Mouse (Mus musculus): Measurements from ENCODE around the gene Arhgap32.

The Arhgap32 gene

DNA sequence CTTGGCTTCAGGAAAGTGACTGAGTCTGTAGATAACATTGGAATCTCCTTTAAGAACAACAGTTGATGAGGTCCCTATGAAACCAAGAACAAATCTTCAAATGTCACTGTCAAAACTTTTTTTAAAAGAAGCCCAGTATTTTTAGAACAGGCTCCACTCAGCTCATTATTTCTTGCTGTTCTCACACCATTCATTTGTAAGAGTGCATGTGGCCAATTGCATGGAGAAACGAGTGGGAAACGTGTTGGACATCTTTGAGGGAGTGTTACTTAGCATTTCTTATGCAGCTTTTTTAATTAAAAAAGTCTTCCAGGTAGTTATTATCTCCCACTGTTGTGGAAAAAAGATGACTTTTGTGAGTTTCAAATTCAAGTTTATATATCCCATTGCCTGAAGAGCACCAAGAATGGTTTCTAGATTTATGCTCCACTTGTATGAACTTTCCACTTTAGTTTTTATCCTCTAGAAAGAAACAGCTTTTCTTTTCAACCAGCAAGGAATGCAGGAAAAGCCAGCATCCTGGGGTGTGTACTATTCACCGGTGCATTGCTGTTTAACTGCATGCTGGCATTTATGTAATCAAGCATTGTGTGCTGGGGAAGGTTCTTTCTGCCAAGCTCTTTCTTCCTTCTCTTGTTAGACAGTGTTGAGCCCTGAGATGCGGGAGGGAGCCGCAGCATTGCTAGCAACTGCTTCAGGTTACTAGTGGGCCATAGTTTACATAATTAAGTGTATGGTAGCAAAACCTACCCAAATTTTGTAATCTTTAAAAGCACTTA is 76.5 kb downstream of the Arhgap32 start:
- no peak for DNase-seq (ENCODE audit: low read depth, low spot score)

DNA sequence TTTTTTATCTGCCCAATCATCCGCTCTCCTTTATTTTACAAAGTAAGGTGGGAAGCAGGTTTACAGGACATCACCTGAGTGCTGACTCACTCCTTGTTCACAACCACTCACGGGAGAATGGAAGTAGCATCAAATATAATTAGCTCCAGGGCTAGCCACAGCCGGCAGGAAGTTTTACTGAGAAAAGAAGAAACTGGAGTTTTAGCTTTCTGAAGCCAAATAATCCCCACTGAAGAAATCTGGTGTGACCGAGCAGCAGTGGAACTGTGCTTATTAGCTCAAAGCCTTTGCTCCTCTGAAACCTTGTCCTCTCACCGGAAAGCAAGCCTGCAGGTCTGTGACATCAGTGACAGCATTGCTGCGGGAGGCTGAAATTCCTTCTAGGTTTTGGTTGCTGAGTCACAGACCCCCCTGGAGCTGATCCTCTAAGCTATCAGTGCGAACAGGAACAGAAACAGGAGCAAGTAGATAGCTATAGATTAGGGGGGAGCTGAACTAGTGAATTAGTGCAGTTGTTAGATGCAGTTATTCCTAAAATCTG is 88.6 kb downstream of the Arhgap32 start:
- DNase-seq (ENCODE audit: low read depth, low spot score), result no peak

DNA sequence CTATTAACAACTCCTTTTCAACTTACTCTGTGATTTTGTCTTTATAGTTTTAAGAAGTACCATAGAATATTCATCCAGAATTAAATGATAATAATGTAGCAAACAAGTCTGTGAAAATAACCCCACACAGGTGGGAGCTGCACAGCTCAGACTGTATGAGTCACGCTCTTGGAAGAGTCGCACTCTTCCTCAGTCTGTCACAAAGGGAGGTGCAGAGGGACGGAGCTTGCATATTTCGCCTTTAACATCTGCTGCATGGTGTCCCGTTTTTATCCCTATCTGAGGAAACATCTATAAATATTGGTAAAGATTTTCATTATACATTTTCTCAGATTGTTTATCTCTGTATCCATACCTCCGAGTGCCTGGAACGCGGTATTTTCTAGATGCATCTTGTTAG is 91.2 kb downstream of the Arhgap32 start:
- no peak for DNase-seq (ENCODE audit: low read depth, low spot score)

DNA sequence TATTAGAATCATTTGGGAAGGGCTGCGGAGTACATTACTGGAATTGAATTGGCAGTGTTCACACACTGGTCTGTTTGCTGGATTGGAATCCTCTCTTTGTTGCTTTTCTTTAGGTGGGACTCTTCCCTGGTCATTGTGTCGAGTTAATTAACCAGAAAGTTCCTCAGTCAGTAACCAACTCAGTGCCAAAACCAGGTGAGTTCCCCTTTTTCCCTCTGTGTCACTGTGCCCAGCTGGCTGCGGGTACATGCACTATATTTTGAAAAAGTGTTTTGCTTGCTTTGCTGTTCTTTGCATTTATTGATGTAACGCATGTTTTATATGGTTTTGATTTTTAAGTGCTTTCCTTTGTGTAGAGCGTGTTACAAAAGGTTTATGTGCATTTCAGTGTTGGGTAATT is 92.1 kb downstream of the Arhgap32 start:
- no peak for DNase-seq (ENCODE audit: low read depth, low spot score)

DNA sequence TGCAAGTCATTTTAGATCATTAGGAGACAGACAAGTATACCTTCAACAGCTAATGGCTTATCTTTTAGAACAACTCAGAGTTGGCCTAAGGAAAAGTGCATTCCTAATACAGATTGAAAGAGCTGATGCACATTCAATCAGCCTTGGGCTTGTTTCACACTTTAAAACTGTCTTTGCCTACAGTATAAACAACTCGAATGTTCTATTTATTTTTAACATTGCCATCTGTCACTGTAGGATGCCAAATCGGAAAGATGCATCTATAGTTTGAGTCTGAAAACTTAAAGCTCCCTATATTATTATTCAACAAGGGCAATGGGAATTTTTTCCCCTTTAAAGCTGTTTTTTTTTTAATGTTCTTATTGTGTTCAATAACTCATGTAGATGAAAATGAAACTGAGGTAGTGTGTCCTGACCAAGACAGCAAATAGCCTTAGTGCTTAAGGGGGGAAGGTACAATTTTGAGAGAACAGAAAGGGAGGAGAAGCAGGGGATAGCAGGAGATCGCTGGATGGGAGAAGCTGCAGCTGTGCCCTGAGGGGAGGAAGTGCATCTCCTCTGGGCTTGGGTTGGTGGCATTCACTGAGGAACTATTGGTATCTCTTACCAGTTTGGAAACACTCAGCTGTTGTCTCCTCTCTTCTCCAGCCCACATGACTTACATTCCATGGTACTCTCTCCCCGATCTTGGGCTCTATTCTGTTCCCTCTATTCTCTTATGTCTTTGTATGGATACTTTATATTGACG is 101.1 kb downstream of the Arhgap32 start:
- no peak for DNase-seq (ENCODE audit: low read depth, low spot score)

GRCm38 (mm10) chr9:32219400-32219799 is 103.5 kb downstream of the Arhgap32 start:
- no peak for DNase-seq (ENCODE audit: low read depth, low spot score)

- DNase-seq (ENCODE audit: low read depth, low spot score), result no peak
These were observed 106.2 kb downstream of the Arhgap32 start for GRCm38 (mm10) chr9:32222184-32222583.

- no peak for DNase-seq (ENCODE audit: low read depth, low spot score)
These were observed 108.0 kb downstream of the Arhgap32 start for GRCm38 (mm10) chr9:32223739-32224529.

DNA sequence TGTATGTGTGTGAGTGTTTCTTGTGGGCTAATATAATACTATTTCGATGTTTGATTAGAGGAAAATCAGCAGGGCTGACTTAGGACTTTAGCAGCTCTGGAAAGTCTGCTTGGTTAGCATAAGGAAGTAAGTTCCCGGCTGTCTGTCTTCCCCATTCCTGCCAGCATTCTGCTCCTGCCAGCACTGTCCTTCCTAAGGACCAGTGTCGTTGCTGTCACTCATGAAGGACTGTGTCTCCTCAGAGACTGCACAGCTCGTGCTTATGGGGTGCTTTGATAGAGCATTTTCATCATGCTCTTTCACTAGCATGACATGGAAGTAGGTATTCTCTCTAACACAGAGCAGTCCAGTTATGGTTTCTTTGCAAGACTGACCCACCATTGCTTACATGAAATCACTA is 109.0 kb downstream of the Arhgap32 start:
- no peak for DNase-seq (ENCODE audit: low read depth, low spot score)

DNA sequence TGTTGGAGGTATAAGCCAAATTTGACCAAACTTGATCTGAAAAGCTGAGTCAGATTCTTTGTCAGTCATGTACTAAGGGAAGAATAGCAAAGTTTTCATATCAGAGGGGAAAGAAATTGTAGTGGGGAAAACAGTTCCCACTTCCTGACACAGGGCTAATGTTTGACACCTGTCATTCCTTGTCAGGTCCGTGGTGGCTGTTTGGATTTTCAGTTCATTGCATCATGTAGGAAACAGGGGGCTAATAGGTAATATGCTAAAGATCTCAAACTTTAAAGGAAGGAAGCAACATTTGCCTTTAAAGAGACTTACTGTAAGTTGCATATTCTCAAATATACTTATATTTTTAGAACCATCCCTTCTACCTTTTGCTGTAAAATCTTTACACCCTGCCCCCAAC is 109.6 kb downstream of the Arhgap32 start:
- no peak for DNase-seq (ENCODE audit: low read depth, low spot score)

DNA sequence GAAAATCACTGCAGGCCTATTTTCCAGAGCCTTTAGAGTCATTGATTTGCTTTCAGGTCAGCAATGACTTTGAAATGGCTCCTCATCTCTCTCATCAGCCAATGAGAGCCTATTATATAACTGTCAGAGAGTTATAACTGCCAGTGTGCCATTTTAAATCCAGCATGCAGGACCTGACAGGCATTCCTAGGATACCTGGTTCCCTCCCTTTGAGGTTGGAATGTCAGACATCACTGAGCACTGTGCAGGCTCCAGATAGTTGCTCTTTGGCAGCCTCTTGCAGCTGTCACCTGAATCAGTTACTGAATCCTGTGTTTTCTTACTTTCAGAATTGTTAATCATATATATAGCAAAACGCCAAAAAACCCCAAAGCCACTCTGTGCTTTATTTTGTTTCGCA is 111.1 kb downstream of the Arhgap32 start:
- DNase-seq (ENCODE audit: low read depth, low spot score), result no peak

GRCm38 (mm10) chr9:32233593-32233992 is 117.7 kb downstream of the Arhgap32 start:
- DNase-seq (ENCODE audit: low read depth, low spot score), result no peak

DNA sequence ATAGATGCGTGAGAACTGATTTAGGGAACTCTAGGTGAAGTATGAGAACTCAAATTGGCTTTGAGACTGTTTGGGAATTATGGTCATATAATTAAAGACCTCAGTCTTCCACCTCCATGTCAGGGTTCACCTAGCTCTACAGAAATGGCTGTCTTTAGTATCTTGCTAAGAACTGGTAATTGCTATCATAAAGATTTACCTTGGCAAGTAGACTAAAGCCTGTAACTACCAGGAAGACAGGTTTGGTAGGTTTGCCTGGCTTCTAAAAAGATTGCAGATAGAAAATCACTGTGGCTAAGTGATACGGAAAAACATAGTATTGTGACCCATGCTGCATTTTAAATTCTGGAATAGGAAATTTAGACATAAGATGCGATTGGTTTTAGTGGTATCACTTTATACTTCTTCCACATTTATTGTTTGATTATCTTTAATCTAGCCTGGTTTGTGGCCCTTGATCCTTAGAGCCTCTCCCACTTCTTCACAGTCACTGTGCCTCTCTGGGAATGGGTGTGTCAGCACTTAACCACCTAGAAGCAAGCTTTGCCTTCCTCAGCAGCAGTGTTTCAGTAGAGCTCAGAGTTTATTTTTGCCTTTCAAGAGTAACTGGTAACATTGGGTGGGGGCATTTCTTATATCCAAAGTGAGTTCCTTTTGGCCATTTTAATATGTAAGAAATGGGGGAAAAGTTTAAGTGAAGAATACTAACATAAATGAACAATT is 119.0 kb downstream of the Arhgap32 start:
- no peak for DNase-seq (ENCODE audit: low read depth, low spot score)

- DNase-seq (ENCODE audit: low read depth, low spot score), result no peak
These were observed 123.0 kb downstream of the Arhgap32 start for GRCm38 (mm10) chr9:32238899-32239298.

- no peak for DNase-seq (ENCODE audit: low read depth, low spot score)
These were observed 123.5 kb downstream of the Arhgap32 start for GRCm38 (mm10) chr9:32239427-32239826.

- DNase-seq (ENCODE audit: low read depth, low spot score), result no peak
These were observed 124.5 kb downstream of the Arhgap32 start for GRCm38 (mm10) chr9:32240449-32240848.

DNA sequence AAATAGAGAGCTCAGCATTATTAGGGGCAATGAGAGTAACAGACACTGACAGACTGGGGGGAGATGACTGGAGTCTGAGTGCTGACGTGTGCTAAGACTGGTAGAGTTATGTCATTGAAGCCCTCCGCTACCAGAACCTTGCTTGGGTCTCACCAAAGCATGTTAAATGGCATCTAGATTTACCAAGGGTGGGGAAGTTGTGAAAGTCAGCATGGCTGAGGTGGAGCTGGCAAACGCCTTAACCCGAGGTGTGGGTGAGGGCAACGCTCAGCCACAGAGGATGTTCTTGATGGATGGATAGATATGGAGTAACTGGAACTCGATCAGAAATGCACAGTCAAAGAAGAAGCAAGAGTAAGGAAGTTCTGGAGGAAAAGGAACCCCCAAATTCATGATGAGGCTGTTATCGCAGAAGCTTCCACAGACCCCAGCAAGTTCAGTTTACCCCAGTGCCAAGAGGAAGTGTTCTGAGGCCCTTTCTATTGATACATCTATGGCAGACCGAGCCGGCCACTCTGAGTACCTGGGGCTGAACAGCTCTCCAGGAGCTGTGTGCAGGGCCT is 125.8 kb downstream of the Arhgap32 start:
- no peak for DNase-seq (ENCODE audit: low read depth, low spot score)

DNA sequence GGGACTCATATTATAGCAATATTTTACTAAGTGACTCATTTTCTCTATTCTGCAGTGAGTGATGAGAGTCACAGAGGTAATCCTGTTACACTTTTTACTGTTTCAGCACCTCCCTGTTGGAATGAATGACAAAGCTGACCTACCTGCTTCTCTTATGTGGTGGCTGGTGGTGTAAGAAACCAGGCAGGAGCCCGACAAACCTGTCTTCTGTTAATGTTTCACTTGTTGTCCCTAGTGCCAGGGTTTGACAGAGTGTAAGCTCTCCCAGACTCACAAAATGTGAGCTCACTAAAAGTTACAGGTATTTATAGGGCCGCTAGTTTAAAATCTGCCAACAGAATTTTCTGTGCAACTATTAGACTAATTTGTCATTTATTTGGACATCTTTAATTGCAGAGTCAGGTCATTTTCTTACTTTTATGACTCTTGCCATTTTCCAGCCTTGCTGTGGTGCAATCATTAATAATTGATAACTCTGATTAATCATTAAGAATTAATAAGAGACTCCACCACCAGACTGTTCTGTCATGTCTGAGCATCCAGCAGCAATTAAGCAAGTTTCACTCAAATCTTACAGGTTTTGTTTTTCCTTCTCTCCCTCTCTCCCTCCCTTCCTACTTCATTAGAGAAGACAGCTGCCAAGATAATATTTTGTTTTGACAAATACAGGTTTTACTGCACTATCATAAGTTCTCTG is 127.1 kb downstream of the Arhgap32 start:
- no peak for DNase-seq (ENCODE audit: low read depth, low spot score)

DNA sequence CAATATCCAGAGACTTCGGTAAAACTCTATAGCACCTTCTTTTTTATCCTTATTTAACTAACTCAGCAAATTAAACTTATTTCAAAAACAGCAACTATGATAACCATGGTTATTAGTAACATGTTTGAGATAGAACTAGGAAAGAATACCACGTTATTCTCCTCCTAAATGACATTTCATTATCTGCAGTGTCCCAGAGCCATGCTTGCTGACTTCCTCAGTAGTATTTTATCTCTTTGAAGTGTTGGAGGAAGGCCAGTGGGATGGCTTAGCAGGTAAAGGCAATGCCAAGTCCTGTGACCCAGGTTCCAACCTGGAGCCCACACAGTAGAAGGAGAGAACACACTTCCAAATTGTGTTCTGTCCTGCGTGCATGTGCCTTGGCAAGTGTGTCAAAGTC is 129.3 kb downstream of the Arhgap32 start:
- DNase-seq (ENCODE audit: low read depth, low spot score), result no peak

DNA sequence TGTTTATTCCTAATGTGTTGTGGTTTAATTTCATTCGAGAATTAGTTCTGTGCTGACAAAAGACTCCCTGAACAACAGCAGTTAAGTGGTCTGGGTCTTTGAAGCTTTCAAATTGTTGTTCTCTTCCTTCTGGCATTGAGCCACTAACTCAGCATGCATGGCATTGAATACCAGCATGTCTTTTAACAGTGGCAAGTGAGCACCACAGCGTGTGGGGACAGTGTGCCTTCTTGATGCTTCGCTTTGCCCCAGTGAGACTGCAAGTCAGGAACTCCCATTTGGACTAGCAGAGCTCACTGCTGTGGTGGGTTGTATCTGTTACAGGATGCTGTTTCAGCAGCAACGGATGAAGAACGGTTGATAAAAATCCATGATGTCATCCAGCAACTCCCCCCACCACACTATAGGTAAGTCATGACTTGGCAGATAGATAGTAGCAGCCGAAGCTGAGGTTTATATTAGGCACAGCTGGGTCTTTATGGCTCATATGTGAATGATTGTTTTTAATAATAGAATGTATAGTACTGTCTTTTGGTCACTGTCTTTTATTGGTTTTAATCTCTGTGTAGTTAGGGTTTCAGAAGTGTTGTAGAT is 130.3 kb downstream of the Arhgap32 start:
- no peak for DNase-seq (ENCODE audit: low read depth, low spot score)

Measured in c-Kit-negative CD71-positive TER-119-positive erythroid progenitor cells, embryonic 14.5 days (primary cell).